In genomic region chr1:88406078-88406806, GRCm38 (mm10) we compare ENCODE assay signal across 15 mouse cellular contexts. TPM values are rescaled to one million over a fixed set of nuclear protein-coding genes. Genes with fewer than 3 reads are reported as not detected.
DNase-seq lines count a peak whose midpoint lies in the region; ATAC-seq and TF ChIP-seq lines count a peak whose summit lies in the region.
"Had no signal": no experiment of that assay in that cellular context is flagged by ENCODE, and none has a peak within 500 bp of the region (broad histone marks: within the 10 kb centered on the region; RNA-seq: fewer than 3 reads in every experiment).

No protein-coding gene starts in this region.

- no peak for ATAC-seq in kidney, embryonic 14.5 days (ENCODE audit: low FRiP score, low TSS enrichment)
- no peak for ATAC-seq in hindbrain, postnatal 0 days
- ATAC-seq in liver, embryonic 12.5 days = no peak
- ATAC-seq in neural tube, embryonic 15.5 days (ENCODE audit: low FRiP score) = peak; percentile 78

- DNase-seq in kidney, adult 2 months = no peak
- DNase-seq in hindbrain, postnatal 0 days (ENCODE audit: low spot score) = peak; percentile 34
- DNase-seq in lung, postnatal 10 days = no peak
- DNase-seq in forebrain, embryonic 10.5 days (ENCODE audit: extremely low spot score, low spot score) = no peak
- DNase-seq: cerebellum, adult 18-20 months; lung, adult 2 months; right cerebral cortex, adult 18-20 months; thymus, postnatal 36 days had no signal

- no peak for TF ChIP-seq POLR2A in kidney, adult 2 months (IDR thresholded peaks at IDR 0.05; ENCODE audit: low read depth, low read length)

- no peak overlapping the region; the same call in 1 of the 2 replicates for H3K4me3 ChIP-seq in kidney, adult 2 months (ENCODE audit: insufficient read depth, low read depth, low read length)
- H3K4me3 ChIP-seq in kidney, embryonic 14.5 days (ENCODE audit: low read length) = no peak overlapping the region
- no peak overlapping the region for H3K4me3 ChIP-seq in hindbrain, postnatal 0 days (ENCODE audit: low read length)
- H3K4me3 ChIP-seq in liver, embryonic 12.5 days = no peak overlapping the region
- H3K4me3 ChIP-seq in neural tube, embryonic 15.5 days (replicated peaks) = no peak overlapping the region
- H3K4me3 ChIP-seq in forebrain, embryonic 10.5 days = no peak overlapping the region
- H3K4me3 ChIP-seq: embryonic facial prominence, embryonic 13.5 days; heart, embryonic 13.5 days; left cerebral cortex, adult 2 months had no signal

- H3K27me3 ChIP-seq in kidney, adult 2 months (replicated peaks; ENCODE audit: control insufficient read depth, insufficient read depth, low read length) = no peaks in the 10 kb centered on the region
- no peaks in the 10 kb centered on the region for H3K27me3 ChIP-seq in kidney, embryonic 14.5 days (ENCODE audit: control insufficient read depth, insufficient read depth, low read length)
- H3K27me3 ChIP-seq in hindbrain, postnatal 0 days (ENCODE audit: insufficient read depth, low read length) = no peaks in the 10 kb centered on the region
- H3K27me3 ChIP-seq in liver, embryonic 12.5 days (replicated peaks) = no peaks in the 10 kb centered on the region
- H3K27me3 ChIP-seq in neural tube, embryonic 15.5 days (replicated peaks) = no peaks in the 10 kb centered on the region
- H3K27me3 ChIP-seq in forebrain, embryonic 10.5 days (ENCODE audit: poor library complexity, severe bottlenecking) = no peaks in the 10 kb centered on the region; the same call in 1 of the 2 replicates
- H3K27me3 ChIP-seq: embryonic facial prominence, embryonic 13.5 days; heart, embryonic 13.5 days had no signal

- peak overlapping the region; percentile 56; the same call in 1 of the 2 replicates for H3K27ac ChIP-seq in kidney, adult 2 months (ENCODE audit: insufficient read depth, low read depth, low read length)
- H3K27ac ChIP-seq in kidney, embryonic 14.5 days (ENCODE audit: low read depth, low read length) = no peak overlapping the region
- H3K27ac ChIP-seq in hindbrain, postnatal 0 days = no peak overlapping the region
- H3K27ac ChIP-seq in liver, embryonic 12.5 days = peak overlapping the region; percentile 57
- H3K27ac ChIP-seq in neural tube, embryonic 15.5 days (replicated peaks) = peak overlapping the region; percentile 66
- no peak overlapping the region for H3K27ac ChIP-seq in forebrain, embryonic 10.5 days
- H3K27ac ChIP-seq: embryonic facial prominence, embryonic 13.5 days; heart, embryonic 13.5 days; left cerebral cortex, adult 2 months had no signal

- no peaks in the 10 kb centered on the region for H3K9me3 ChIP-seq in kidney, embryonic 14.5 days (ENCODE audit: control insufficient read depth, low read length)
- no peaks in the 10 kb centered on the region for H3K9me3 ChIP-seq in hindbrain, postnatal 0 days (ENCODE audit: low read length)
- no peaks in the 10 kb centered on the region for H3K9me3 ChIP-seq in liver, embryonic 12.5 days (replicated peaks)
- H3K9me3 ChIP-seq in neural tube, embryonic 15.5 days (replicated peaks) = no peaks in the 10 kb centered on the region
- H3K9me3 ChIP-seq in forebrain, embryonic 10.5 days = no peaks in the 10 kb centered on the region
- H3K9me3 ChIP-seq: embryonic facial prominence, embryonic 13.5 days; heart, embryonic 13.5 days had no signal

- TF ChIP-seq CTCF in kidney, adult 2 months (conservative IDR thresholded peaks at IDR 0.05; ENCODE audit: insufficient read depth, insufficient read length, low read depth, low read length) = no peak
- TF ChIP-seq CTCF in hindbrain, postnatal 0 days (IDR thresholded peaks at IDR 0.05; ENCODE audit: low read depth) = no peak

- H3K4me2 ChIP-seq in kidney, embryonic 14.5 days (replicated peaks; ENCODE audit: low read depth, low read length) = no peak overlapping the region
- no peak overlapping the region for H3K4me2 ChIP-seq in hindbrain, postnatal 0 days (ENCODE audit: low read depth, low read length)
- H3K4me2 ChIP-seq in liver, embryonic 12.5 days = no peak overlapping the region
- peak overlapping the region; percentile 2; the same call in 1 of the 2 replicates for H3K4me2 ChIP-seq in neural tube, embryonic 15.5 days
- H3K4me2 ChIP-seq: embryonic facial prominence, embryonic 13.5 days; heart, embryonic 13.5 days had no signal

- 37% methylated on average over 12 of the region's 12 CpGs for WGBS in kidney, adult 2 months
- WGBS in kidney, embryonic 14.5 days = 40% methylated on average over 12 of the region's 12 CpGs
- WGBS in hindbrain, postnatal 0 days = 51% methylated on average over 12 of the region's 12 CpGs
- 57% methylated on average over 12 of the region's 12 CpGs for WGBS in liver, embryonic 12.5 days (ENCODE audit: insufficient replicate concordance)
- 38% methylated on average over 12 of the region's 12 CpGs for WGBS in neural tube, embryonic 15.5 days
- WGBS in forebrain, embryonic 10.5 days = 72% methylated on average over 12 of the region's 12 CpGs

- no peaks in the 10 kb centered on the region for H3K36me3 ChIP-seq in kidney, adult 2 months (ENCODE audit: control insufficient read depth, insufficient read depth, low read length)
- no peaks in the 10 kb centered on the region for H3K36me3 ChIP-seq in kidney, embryonic 14.5 days (ENCODE audit: control insufficient read depth, insufficient read depth, low read length)
- no peaks in the 10 kb centered on the region for H3K36me3 ChIP-seq in hindbrain, postnatal 0 days (ENCODE audit: insufficient read depth, low read length)
- H3K36me3 ChIP-seq in liver, embryonic 12.5 days = no peaks in the 10 kb centered on the region
- no peaks in the 10 kb centered on the region for H3K36me3 ChIP-seq in neural tube, embryonic 15.5 days
- no peaks in the 10 kb centered on the region for H3K36me3 ChIP-seq in forebrain, embryonic 10.5 days (replicated peaks)
- H3K36me3 ChIP-seq: embryonic facial prominence, embryonic 13.5 days; heart, embryonic 13.5 days had no signal

- H3K4me1 ChIP-seq in kidney, adult 2 months (ENCODE audit: control insufficient read depth, insufficient read depth, low read length) = peaks cover 18% of the 10 kb centered on the region; the same call in 1 of the 2 replicates
- no peaks in the 10 kb centered on the region; the same call in 1 of the 2 replicates for H3K4me1 ChIP-seq in kidney, embryonic 14.5 days (ENCODE audit: control insufficient read depth, insufficient read depth, low read length)
- no peaks in the 10 kb centered on the region for H3K4me1 ChIP-seq in hindbrain, postnatal 0 days (ENCODE audit: insufficient read depth, low read length)
- no peaks in the 10 kb centered on the region for H3K4me1 ChIP-seq in liver, embryonic 12.5 days
- H3K4me1 ChIP-seq in neural tube, embryonic 15.5 days = peaks cover 25% of the 10 kb centered on the region
- H3K4me1 ChIP-seq in forebrain, embryonic 10.5 days = peaks cover 8% of the 10 kb centered on the region
- H3K4me1 ChIP-seq: heart, embryonic 13.5 days had no signal

- no peak overlapping the region for H3K9ac ChIP-seq in kidney, embryonic 14.5 days (ENCODE audit: low read depth, low read length)
- H3K9ac ChIP-seq in hindbrain, postnatal 0 days (replicated peaks; ENCODE audit: low read length) = no peak overlapping the region
- no peak overlapping the region for H3K9ac ChIP-seq in liver, embryonic 12.5 days
- H3K9ac ChIP-seq in neural tube, embryonic 15.5 days (replicated peaks) = no peak overlapping the region
- H3K9ac ChIP-seq: embryonic facial prominence, embryonic 13.5 days; heart, embryonic 13.5 days had no signal

RNA-seq across cellular contexts. Expression of gene Spp2, which starts 0.5 kb away (rescaled TPM):
- 1,106 and 1,181 TPM in 2 replicates for polyA plus RNA-seq in kidney, adult 2 months (2012; rRNA removed)
- 3.4 and 8.6 TPM in 2 replicates for polyA plus RNA-seq in kidney, embryonic 14.5 days (2014; fragmentation: Nextera tagmentation; extraction: Ambion mirVana)
- not detected in 2 replicates for total RNA-seq in hindbrain, postnatal 0 days (2014; rRNA removed)
- polyA plus RNA-seq in hindbrain, postnatal 0 days (2015; fragmentation: Nextera tagmentation; extraction: Ambion mirVana) = 0.26 and 0.48 TPM in 2 replicates
- polyA plus RNA-seq in liver, embryonic 12.5 days (2016; fragmentation: Nextera tagmentation; extraction: Ambion mirVana) = 105 and 113 TPM in 2 replicates
- not detected in 2 replicates for polyA plus RNA-seq in neural tube, embryonic 15.5 days (2015; fragmentation: Nextera tagmentation; extraction: Ambion mirVana)
- not detected in 2 replicates for polyA plus RNA-seq in forebrain, embryonic 10.5 days (2016; fragmentation: Nextera tagmentation; extraction: Ambion mirVana)
- total RNA-seq: gastrocnemius, adult 18-20 months; left cerebral cortex, adult 2 months had no signal
- polyA plus RNA-seq: embryonic facial prominence, embryonic 13.5 days had no signal

Comparison
In these comparisons a context has a peak if more than half of its experiments do, and no peak if none do; other contexts are left out.
1. H3K27ac ChIP-seq: peak in kidney, adult 2 months (single experiment), liver, embryonic 12.5 days (single experiment) and neural tube, embryonic 15.5 days (single experiment); none in kidney, embryonic 14.5 days (single experiment), hindbrain, postnatal 0 days (single experiment) and forebrain, embryonic 10.5 days (single experiment).
2. RNA of gene Spp2, which starts 0.5 kb away (polyA plus RNA-seq): 1,106 to 1,181 TPM in kidney, adult 2 months and 105 to 113 TPM in liver, embryonic 12.5 days; 3.4 to 8.6 TPM in kidney, embryonic 14.5 days, 0.26 to 0.48 TPM in hindbrain, postnatal 0 days, not detected in neural tube, embryonic 15.5 days and not detected in forebrain, embryonic 10.5 days; every median in the first group is over 10 times any median in the second.